Mouse (Mus musculus) regulatory T cell (primary cell): ENCODE data around the gene Tesmin.

Experiments
- in situ Hi-C: fragments of 300-600 bp; cut with MboI, MseI; formaldehyde crosslinking; loops from one replicate; pipeline ENCODE4 v1.15.1; 2025; ENCODE audit warnings: high pct_unique_total_duplicates

The Tesmin gene

DNA sequence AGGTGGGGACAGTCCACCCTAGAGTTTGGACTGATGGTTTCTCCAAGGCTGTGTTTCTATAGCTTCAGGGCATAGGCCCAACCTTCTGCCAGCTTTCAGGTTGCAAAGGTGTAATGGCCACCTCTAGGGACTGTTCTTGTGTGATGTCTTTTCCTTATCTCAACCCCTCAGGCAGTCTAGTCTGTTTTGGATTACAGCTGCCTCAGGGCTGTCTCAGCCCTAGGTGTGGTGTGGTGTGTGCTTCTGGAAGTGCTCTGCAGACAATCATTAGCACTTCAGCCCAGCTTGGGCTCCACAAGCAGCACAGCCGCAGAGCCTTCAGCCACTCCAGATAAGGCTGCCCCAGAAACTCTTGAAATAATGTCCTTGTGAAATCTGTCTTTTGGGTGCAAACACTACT is 3.7 kb downstream of the Tesmin start:
- in situ Hi-C loops = loop anchor here (10.0 kb wide), 1 partner anchor 52 kb away; no protein-coding TSS in a partner anchor

DNA sequence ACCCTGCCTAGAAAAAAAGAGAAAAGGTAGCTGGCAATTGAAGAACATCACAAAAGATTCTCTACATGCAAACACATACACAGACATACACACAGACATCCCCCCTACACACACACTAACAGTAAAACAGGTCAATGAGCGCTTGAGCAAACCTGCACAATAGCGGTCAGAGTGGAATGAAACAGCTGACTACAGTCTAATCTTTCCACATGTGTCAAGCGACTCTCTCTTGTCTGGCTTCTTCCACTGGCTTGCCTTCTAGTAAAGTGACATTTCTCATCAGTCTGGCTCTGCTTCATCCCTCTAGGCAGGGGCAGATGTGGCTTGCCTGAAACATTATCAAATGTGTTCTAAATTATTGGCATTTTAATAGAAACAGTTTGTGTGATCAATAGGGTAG is 5.6 kb downstream of the Tesmin start:
- in situ Hi-C loops = loop anchor here (10.0 kb wide), 1 partner anchor 51 kb away; no protein-coding TSS in a partner anchor

GRCm38 (mm10) chr19:3400057-3400456 is 11.4 kb downstream of the Tesmin start:
- in situ Hi-C loops = no loop called here

- in situ Hi-C loops = no loop called here
Observed at GRCm38 (mm10) chr19:3401504-3401903, 12.8 kb downstream of the Tesmin start.

DNA sequence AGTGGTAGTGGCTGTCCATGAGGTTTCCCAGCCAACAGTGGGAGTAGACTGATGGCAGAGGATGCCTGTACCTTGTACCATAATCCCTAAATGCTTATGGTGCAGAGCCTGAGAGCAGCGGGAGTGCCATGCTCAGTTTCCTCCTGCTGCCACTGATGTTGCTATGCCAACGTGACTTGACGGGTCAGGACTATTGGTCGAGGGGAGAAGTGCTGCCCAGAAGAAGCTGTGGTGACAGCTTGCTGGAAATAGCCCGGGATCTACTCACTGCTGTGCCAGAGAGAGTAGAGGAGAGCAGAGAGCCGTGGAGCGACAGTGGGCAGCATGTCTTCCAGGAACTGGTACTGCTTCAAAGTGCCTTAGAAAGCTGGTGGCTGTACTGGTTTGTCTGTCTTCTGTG is 13.3 kb downstream of the Tesmin start:
- in situ Hi-C loops = no loop called here

- in situ Hi-C loops = no loop called here
Observed at GRCm38 (mm10) chr19:3402390-3402789, 13.7 kb downstream of the Tesmin start.

DNA sequence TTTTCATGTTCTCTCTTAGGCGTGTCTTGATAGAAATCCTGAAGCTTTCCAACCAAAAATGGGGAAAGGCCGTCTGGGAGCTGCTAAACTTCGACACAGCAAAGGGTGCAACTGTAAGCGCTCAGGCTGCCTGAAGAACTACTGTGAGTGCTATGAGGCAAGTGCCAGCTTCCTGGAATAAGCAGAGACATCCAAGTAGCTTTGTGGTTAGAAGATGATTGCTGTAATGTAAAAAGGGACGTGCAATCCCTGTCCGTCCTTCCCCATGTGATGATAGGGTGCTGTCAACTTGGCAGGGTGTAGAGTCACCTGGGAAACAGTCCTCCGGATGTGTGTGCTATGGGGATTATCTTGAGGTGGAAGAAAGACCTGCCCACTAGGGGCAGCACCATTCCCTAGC is 15.4 kb downstream of the Tesmin start:
- in situ Hi-C loops = no loop called here

DNA sequence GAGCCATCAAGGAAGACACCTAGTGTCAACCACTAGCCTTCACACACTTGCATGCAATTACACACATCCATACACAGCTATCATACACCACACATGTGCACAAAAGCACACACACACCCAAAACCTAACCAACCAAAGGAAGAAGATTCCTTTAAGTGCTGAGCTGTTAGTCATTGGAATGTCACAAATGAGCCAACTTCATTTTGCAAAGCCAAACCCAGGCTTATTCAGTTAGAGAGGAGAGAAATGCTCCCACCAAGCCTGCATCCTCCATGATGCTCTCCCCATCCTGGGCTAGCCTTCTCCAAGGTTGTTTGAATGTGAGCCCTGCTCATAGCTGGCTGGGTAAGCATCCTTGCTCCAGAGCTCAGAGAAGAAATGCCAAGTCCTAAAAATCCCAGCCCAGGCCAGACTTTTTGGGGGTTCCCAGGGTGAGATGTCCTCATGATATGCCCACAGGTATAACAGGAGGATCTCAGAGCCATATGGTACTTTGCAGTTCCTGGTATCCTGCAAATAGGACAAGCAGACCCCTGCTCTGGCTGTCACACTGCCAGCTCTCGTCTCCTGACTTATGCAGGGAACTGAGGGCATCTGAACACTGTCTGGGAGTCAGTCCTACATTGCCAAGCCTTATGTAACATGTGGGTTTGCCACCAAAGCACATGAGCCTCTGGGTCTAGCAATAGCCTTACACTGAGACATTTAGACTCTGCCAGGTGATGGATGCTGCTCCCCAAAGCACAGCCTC is 17.0 kb downstream of the Tesmin start:
- in situ Hi-C loops = no loop called here

DNA sequence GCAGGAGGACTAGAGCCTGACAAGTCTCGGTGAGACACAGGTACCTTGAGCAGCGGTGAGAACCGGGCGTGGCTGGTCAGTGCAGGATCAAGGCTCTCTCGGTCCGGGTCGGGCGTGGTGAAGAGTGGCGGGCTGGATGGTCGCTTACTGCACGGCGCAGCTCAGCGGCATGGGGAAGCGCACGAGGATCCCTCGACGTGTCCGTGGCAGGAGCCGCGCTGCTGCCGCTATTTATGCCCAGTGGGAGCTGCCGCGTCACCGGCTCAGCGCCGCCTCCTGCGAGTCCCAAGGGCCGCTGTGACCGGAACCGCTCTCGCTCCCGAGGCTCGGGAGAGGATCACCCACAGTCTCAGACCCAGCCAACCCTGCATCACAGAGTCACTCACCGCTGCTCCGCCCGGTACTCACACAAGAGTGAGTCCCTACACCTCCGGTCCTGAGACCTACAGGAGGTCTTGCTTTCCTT is 25.6 kb downstream of the Tesmin start, which contains the start of gene Gal:
Gene Gal (minus strand): TSS at position 277 of the 466 bp plus-strand sequence.
- in situ Hi-C loops = no loop called here

- in situ Hi-C loops = no loop called here
Observed at GRCm38 (mm10) chr19:3419251-3419650, 30.6 kb downstream of the Tesmin start.

DNA sequence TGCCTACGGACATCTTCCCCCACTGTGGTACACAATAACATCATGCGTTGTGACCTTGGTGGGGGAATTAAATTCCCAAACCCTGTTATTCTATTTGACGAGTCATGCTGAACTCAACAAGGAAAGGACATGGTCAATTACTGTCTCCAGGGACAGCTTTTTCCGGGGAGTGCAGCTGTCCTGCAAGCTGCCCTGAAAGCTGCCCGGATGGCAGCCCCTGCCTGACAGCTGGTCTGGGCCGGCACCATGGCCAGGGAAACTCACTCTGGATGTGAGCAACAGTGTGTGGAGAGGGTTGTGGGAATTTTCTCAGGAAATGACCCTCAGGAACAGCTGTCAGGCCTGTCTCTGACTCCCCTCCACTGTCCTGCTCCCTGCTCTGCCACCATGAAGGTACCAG is 33.8 kb downstream of the Tesmin start:
- in situ Hi-C loops = no loop called here

DNA sequence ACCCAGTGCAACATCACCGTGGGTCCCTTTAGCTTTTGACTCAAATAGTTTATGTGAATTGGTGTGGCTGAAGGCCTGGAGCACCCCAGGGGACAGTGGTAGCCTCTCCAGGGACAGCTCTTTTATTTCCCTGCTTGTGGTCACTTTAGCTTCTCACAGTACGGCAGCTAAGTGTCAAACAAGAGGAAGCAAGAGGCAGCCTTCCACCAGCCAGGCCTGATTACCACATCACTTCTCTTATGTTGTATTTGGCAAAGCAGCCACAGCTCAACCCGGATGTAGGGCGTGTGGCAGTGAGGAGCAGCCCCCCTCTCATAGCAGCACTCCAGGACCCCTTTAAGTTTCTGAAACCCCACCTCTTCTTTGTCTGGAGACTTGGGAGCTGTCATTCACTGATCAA is 34.3 kb downstream of the Tesmin start:
- in situ Hi-C loops = no loop called here

- in situ Hi-C loops = no loop called here
Observed at GRCm38 (mm10) chr19:3424214-3424613, 35.6 kb downstream of the Tesmin start.

- in situ Hi-C loops = no loop called here
Observed at GRCm38 (mm10) chr19:3428057-3428830, 39.6 kb downstream of the Tesmin start.

DNA sequence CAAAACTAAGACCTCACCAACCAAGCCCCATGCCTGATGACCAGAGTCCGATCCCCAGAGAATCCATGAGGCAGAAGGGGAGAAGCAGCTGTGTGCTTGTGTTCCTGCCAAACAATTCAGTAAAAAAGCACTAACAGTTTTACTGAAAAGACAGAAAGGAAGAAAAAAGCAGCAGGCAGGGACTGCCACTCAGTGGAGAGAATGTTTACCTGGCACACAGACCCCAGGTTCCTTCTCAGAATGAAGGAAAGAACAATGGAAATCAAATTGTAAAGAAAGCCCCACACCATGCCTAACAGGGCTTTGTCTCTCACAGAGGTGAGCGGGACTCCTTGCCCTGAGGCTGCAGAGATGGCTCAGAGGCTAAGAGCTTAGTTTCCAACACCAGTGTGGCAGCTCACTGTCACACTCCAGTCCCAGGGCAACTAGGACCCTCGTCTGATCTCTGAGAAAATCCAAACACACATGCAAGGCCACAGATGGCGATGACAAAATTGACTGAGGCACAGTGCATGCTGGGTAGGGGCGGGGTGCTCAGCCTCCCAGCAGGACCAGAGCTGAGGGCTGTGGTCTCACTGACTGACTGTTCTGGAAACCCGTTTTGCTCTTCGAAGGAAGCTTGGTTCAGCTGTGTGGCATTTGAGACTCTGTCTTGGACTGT is 40.6 kb downstream of the Tesmin start:
- in situ Hi-C loops = no loop called here

- in situ Hi-C loops = no loop called here
Observed at GRCm38 (mm10) chr19:3431066-3431465, 42.4 kb downstream of the Tesmin start.

GRCm38 (mm10) chr19:3431969-3432368 is 43.3 kb downstream of the Tesmin start:
- in situ Hi-C loops = no loop called here

GRCm38 (mm10) chr19:3434124-3434523 is 45.5 kb downstream of the Tesmin start:
- in situ Hi-C loops = no loop called here

- in situ Hi-C loops = no loop called here
Observed at GRCm38 (mm10) chr19:3434641-3435040, 46.0 kb downstream of the Tesmin start.

GRCm38 (mm10) chr19:3435824-3436223 is 47.2 kb downstream of the Tesmin start:
- in situ Hi-C loops = no loop called here

DNA sequence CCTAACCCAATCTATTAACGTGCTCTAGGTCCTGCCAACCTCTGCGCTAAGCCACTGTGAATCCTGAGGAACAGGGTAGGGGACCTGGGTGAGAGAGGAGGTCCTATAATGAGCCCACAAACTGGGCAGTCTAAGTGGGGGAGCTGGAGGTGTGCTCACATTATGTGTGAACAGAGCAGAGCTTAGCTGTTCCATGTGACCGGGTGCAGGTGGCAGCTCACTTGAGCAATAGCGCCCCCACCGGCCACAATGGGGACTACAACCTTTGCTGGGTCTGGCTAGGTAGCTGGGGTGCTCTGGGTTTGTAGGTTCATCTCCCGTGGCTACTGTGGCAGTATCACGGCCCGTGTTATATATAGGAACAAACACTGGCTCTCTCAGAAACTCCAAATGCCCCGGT is 48.2 kb downstream of the Tesmin start:
- in situ Hi-C loops = no loop called here

DNA sequence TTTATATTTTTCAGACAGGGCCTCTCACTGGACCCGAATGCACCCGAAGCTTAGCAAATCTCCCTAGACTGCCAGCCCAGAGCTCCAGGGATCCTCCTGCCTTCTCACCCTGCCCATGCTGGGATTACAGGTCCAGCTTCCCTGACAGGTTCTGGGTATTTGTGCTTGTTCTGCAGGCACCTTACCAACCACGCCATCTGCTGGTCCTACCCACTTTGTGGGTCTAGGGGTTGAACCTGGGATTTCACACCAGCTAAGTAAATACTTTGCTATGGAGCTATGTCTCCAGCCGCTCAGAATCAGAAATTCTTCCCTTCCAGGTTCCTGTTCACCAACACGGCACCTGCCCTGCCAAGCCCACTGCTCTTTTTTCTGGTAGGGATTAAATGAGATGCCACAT is 49.3 kb downstream of the Tesmin start:
- in situ Hi-C loops = no loop called here
